Mouse (Mus musculus) telencephalon, adult 2 months (tissue): ENCODE results near the gene Mapk8ip1.

Experiments used
- DNase-seq: peaks from one replicate; pipeline ENCODE4 v3.0.0-alpha.2; 2011; ENCODE audit warnings: low read depth, low spot score

The Mapk8ip1 gene

DNA sequence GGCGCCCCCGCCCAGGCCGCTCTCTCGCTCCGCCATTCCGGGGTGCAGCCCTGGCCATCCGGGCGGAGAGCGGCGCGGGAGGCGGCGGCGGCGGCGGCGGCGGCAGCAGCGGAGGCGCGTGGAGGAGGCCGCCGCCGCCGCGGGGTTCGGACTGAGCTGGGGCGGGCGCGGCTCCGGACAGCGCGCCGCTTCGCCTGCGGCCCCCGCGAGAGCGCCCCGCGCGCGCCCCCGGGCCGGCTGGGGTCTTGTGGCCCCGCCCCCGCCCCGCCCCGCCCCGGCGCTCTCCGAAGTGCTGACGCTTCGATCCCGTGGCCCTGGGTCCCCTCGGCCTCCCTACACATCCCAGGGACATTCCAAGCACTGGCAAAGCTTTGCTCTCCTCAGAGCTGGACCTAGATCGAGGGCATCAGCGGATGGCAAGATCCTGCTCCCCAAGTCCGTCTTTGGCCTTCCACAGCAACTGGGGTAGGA is at the start of gene Mapk8ip1:
Gene Mapk8ip1, minus strand, starts transcription at position 173 of the 471 bp plus-strand sequence.
- no peak for DNase-seq

DNA sequence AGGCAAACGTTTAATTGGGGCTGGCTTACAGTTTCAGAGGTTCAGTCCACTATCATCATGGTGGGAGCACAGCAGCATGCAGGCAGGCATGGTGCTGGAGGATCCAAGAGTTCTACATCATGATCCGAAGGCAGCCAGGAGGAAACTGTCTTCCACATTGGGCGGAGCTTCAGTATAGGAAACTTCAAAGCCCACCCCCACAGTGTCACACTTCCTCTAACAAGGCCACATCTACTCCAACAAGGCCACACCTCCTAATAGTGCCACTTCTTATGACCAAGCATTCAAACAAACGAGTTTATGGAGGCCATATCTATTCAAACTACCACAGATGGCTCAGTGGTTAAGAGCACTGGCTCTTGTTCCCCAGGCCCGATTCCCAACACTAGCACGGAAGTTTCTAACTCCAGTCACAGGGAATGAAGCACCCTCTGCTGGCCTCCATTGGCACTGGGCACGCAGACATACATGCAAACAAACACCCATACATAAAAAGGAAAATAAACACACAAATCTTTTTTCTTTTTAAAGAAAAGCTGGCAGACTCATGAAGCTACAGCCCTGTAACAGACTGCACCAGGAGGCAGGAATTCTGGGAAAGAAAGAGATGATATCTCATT is 46.2 kb upstream of the Mapk8ip1 start:
- no peak for DNase-seq

DNA sequence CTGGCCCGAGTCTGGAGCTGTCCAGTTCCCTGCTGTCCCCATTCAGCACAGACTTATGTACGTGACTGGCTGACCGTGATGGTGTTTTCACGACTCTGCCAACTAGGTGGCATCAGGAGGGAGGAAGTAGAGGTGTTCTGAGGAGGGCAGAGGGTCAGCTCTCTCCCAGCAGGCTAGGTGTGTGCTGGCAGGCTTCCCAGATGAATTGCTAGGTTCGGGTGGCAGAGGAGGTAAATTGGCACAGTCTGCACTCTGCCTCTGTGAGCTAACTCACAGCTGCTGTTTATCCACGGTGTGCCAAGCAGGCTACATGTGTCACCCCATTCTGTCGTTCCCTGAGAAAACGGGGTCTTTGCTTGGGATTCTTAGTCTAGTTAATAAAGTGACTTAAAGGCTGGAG is 45.6 kb upstream of the Mapk8ip1 start:
- no peak for DNase-seq

DNA sequence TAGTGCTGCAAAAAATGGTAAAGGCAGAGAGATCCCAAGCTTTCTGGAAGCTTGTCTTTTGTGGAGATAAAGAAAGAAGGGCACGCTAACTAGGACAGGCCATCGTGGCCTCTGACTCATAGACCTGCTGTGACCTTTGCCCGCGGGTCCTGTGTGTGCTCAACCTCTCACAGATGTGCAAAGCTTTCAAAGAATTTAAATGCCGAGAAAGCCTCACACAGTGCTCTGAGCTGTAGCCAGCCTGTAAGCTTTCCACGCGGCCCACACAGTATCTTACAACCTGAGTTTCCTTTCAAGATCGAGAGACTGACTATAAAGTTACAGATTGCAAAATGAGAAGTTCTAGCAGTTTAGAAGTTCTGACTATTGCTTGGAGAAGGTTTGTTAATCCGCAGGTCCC is 44.8 kb upstream of the Mapk8ip1 start:
- DNase-seq = no peak

DNA sequence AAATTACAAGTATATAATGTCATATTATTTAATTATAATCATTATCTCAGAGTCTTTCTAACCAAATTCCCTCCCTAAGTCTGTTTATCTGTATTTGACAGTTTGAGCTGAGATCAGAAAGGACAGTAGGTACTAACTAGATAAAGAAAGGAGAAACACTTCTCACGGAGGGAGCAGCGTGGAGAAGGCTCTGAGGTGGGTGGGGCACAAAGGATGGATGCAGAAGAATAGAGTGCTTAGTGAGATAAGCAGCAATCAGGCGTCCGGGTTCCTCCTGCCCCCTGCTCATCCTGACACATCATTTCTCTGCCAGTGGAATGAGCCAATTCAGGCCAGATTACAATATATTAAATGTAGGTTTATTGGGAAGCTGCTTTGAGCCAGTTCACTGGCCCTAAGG is 43.3 kb upstream of the Mapk8ip1 start:
- no peak for DNase-seq

DNA sequence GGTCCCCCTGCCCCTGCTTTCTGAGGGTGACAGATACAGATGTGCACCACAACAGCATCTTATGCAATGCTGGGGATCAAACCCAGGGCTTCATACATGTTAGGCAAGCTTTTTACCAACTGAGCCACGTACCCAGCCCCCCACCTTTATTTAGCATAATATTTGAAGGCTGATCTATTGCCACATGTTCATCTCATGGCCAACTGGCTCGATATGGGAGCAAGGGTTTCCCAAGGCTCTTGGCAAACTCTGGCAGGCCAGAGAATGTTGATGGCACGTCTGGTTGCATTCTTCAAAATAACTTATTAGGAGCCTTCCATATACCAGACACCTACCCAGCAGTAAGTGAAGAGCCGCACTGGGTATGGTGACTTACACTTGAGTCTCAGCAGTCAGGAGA is 42.2 kb upstream of the Mapk8ip1 start:
- no peak for DNase-seq

DNA sequence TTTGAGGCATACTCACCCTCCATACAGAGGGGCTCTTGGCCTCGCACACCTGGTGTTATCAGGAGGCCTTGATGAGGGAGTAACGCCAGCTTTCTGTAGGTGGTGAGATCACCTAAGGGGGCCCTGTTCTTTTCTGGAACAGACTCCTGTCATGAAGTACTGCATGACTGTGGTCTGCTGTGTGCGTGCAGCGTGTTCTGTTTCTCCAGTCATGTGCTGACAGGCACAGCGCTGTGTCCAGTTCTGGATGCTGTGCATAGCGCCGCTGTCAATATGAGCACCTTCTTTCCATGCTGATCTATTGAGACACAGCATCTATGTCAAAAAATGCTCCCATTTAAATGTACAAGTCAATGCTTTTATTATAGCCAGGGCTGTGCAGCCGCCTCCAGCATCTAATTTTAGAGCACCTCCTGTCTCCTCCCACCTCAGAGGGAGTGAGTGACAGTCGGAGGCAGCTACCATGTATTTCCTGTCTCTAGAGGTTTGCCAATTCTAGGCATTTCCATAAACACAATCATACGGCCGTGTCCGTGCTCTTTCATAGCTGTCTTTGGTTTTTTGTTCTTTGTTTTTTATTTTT is 41.4 kb upstream of the Mapk8ip1 start:
- peak; percentile 90 for DNase-seq

DNA sequence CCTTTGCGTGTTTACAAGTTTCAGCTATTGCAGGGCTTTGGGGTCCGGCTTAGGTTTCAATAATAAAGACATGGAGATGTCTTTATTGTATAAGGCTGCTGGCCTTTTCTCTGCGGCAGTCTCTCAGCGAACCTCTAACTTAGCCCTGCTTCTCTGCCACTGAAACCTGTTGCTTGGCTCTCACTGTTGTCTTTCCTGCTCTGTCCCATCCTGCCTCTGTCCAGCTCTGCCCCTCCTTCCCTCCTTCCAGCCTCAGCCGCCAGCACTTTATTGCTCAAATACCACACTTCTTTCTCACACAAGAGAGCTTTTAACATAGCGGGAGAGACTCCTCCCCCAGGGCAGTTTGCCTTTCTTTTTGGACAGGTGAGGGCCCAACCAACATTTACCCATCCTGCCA is 39.4 kb upstream of the Mapk8ip1 start:
- no peak for DNase-seq

DNA sequence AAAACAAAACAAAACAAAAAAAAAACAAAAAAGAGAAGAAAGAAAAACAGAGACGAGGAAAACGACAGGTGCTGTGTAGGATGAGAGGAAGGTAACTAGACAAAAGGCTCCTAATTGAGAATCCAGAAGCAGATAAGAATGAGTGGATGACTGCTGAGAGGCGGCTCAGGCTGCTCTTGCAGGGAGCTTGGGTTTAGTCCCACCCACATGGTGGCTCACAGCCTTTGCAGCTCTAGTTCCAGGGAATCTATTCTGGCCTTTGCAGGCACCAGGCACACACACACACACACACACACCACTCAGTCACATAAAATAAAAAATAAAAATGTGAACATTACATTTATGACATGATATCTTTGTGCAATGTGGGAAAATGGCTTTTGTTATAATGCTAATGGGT is 37.5 kb upstream of the Mapk8ip1 start:
- peak; percentile 79 for DNase-seq

DNA sequence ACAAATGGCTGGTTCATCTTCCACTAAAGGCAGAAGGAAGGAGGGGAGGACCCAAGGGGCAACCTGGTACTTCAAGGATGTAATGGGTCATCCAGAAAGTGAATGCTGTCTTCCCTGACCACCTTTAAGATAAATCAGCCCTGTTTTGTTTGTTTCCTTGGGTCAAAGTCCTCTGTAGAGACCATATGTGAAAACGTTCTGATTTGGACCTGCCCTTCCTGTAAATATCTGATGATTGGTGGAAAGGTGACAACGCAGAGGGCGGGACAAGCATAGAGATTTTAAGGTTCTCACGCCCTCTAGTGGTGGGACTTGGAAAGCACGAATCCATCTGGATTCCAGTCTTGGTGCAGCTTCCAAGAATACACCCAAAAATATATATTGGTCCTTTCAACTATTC is 36.8 kb upstream of the Mapk8ip1 start:
- peak; percentile 87 for DNase-seq

DNA sequence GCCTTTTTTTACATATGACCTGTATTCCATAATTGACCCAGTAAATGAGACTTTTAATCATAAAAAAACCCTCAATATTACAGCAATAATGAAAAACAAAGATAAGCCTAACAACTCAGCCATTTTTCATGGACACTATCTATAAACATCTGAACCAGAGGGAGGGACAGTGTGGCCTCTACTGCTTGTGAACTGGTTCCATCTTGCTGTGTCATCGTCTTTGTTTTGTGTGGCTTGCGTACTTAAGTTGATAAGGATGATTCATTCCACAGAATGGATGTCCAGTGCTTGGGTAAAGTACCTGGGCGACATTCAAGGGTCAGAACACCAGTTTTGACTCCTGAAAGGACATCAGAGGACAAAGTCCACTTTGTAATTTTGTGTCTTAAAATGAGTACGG is 36.3 kb upstream of the Mapk8ip1 start:
- DNase-seq = no peak

DNA sequence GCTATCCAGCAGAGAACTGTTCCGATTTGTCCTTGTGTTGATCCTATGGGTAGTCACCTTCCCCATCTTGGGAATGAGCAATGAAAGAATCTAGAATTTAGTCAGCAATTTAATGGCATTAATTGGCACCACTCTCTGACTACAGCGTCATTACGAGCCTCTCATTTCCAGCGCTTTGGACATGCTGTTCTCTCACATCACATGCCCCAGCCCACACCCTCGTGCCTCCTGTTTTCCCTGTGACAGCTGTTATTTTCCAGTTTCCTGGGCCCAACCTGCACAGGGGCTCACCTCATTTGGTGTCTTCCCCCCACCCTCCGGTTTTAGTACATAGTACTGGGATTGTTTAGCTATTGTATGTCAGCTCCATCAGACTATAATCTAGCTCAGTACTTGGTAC is 34.0 kb upstream of the Mapk8ip1 start:
- no peak for DNase-seq

DNA sequence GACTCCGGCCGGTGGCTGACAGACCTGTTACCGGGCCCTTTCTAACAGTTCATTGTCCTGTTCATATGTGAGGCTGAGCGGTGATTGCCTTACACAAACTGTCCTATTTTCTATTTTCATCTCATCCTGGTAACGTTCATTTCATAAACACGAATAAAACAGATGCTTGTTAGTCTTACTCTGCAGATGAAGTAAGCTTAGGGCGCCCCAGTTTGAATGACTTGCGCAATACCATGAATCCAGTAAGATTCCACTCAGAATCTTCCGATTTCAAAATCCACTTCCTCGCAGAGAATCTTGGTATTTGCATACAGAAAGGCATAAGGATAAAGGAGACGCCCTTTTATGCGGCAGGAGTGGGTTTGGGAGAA is 33.3 kb upstream of the Mapk8ip1 start:
- peak; percentile 78 for DNase-seq

DNA sequence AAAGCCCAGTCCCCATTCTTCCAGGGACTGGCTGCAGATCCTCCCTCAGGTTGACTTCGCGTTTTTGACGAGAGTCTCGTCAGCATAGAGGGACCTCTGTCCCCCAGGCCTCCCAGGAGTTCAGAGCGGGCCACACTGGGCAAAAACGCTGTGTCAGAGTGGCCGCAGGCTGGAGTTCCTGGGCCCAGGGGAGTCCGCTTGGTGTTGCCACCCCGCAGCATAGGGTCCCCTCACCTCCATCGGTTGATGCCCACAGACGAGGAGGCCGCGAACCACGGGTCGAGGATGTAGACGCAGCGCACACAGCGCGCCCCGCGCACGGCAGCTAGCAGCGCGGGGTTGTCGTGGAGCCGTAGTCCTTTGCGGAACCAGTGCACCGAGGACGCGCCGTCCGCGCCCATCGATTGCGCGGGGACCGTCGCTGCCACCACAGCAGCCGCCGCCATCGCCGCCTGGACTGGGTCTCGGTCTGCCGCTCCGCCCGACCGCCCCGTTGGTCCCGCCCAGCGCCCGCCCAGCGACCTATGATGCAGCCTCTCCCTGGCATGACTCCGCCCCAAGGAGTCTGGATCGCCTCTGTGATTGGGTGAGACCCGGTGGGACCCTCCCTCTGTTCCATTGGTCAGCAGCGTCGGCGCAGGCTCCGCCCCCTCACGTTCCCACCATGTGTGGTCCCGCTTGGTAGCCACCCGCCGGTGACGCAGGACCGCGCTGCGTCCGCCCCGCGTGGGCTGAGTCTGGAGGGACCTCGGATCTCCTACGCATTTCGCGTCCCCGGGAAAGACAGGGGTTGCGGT is 32.7 kb upstream of the Mapk8ip1 start, which contains the start of gene Cry2:
Gene Cry2, minus strand, starts transcription at position 466 of the 797 bp plus-strand sequence.
- DNase-seq = peak; percentile 99

DNA sequence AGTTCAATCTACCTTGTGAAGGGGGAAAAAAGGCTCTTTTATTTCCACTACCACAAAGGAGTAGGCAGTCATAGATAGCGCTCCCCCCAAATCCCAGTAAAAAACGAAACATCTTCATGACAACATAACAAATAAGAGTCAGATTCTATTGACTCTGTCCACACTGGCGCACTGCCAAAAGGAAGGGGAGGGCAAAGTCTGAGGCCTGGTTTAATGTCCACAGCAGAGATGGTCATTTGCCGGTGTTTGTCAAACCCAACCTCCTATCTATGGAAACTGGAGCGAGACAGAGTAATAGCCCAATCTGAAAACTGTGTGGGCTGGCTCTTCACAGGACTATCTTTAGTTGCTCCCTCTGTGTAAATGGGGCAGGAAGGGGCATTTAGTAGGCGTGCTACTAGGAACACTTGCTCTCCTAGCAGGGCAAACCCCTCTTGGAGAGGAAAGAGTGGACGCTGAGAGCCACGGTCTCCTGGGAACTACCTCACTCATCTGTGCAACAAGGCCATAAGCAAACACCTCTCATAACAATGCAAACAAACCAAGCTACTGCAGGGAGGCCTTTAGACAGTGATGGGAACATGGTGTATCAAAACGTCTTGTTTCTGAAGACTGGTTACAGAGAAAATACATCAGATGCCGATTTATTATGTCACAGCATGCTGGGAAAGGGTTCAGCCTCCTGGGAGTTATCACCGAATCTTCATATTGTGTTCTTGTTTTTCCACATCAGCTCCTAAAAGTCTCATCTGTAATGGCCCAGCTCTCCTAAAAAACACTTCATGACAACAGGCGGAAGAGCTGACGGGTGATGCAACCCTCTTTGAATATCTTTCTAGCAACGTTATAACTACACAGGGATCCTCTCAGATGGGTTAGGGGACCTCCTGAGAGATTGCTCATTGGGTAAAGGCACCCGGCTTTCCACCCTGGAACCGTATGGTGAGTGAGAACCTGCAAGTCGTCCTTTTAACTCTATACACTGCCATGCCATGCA is 31.5 kb upstream of the Mapk8ip1 start:
- DNase-seq = no peak

DNA sequence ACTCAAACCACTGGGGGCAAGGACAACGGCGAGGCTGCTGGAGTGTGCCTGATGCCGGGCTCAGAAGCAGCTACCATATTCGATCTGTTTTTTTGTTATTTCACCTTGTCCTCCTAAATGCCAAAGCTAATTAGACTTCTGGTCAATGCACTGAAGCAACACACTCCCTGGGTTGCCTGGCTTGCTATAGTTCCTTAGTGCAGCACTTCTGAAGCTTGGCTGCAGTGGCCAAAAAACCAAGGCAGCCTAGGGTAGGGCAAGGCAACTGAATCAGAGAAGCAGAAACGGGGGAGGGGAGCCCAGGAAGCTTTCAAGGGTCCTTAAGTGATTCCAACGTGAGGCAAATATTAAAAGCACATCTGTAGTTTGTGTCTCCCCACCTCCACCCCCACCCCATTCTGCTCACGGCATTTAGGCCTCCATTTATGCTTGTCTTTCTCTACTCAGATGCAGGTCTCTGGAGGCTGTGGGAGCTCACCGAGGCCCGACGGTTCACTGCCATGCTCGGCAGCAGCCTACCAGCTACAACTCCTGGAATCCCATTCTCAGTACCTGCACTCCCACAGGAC is 30.6 kb upstream of the Mapk8ip1 start:
- DNase-seq = no peak

DNA sequence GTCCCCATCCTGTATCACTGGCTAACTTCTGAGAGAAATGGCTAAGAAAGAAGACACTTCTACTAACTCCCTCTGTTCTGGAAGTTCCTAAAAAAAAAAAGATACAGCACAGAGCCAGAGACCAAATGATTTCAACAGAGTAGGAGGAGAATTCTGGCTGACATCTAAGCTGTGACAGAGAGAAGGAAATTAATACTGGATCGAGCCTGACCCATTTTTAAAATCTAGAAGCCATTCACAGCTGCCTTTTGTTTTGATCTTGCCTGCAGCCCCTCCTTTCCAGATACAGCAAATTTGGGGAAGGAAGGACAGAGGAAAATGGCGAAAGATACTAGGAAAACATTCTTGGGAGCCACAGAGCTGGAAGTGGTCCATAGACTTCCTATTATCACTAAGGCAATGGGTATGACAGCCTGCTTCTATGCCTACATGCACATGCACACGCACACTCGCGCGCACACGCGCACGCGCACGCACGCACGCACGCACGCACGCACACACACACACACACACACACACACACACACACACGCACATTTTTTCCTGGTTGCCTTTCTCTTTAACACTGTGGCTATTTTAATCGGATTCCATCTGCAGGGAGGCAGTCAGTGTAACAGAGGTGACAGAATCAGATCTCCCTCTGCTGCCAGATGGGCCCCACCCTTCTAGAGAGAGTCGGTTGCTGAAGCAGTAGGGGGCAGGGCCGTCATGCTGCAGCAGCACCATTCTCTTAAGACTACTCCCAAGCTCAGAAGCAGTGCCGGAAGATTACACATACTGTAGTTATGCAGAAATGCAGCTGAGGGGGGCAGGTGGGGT is 29.9 kb upstream of the Mapk8ip1 start:
- DNase-seq = peak; percentile 93

DNA sequence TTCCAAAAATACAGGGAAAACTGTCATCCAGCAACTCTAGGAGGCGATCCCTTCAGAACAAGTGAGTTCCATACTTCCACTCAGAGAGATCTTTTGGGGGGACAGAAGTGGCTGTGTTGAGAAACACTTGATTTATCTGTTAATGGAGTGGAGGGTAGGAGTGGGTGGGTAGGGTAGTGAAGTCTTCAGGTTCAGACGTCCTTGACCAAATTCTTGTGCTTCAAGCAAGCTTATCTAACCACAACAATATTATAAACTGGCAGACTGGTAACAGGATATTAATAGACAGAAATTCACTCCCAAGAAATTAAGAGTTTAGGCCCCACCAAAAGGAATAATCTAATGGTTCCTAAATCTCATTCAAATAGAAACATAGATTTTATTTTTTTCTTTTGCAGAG is 29.0 kb upstream of the Mapk8ip1 start:
- no peak for DNase-seq

DNA sequence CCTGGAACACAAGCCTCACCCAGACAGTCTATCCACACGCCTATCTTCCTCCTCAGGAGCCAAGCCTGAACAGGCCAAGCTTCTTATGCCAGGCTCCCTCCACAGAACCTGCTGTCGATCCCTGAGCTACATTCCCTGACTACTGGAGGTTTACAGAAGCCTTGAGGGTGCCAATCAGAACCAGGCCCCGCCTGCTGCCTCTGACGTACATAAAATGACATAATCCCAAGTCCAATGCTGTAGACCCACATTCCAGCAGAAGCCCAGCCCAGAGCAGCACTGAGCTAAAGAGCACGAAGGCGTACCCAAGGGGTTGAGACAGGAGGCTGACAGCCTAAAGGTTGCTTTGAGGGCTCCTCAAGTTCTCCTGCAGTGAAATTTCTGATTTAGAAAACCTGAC is 26.8 kb upstream of the Mapk8ip1 start:
- DNase-seq = peak; percentile 87

DNA sequence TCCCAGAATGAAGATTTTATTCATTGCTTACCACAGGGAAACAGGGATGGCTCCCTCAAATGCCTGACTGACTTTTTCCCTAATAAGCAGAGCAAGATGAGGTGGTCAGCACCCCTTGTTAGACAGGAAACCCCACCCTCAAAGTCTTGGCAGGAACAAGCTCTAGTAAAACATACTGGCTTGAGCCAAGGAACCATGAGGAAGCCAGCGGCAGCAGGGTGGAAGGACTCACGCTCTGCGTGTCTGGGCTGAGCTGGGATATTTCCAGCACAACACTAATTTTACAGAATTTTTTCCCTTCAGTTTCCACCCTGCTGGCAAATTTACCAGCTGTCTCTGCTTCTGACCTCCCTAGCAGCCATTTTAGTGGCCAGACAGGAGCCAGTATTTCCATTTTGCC is 25.4 kb upstream of the Mapk8ip1 start:
- DNase-seq = no peak
